Mouse (Mus musculus) Patski (cell line): Measurements from ENCODE around the gene Szt2. TPM values are rescaled to one million over a fixed set of nuclear protein-coding genes. Genes with fewer than 3 reads are reported as not detected.

ENCODE experiments used
- ATAC-seq: fragments of 100-300 bp; one replicate; pipeline ENCODE4 v1.8.0; 2021
- CTCF ChIA-PET: fragments of 350-600 bp; sonication (Branson Sonifier 250); formaldehyde crosslinking; loops from one replicate; lab custom pipeline; 2022; ENCODE audit warnings: inconsistent platforms; lab: Charles Lee
- POLR2A ChIA-PET: fragments of 350-600 bp; sonication (Branson Sonifier 250); formaldehyde crosslinking; loops from one replicate; lab custom pipeline; 2022; ENCODE audit warnings: antibody characterized with exemption, inconsistent platforms; lab: Charles Lee
- DNase-seq: peaks from one replicate; pipeline ENCODE4 v3.0.0-alpha.2; 2011; ENCODE audit warnings: low read depth, low spot score
- H3K27me3 ChIP-seq: fragments of 371-371 bp; one replicate; pipeline ENCODE4 v1.5.1; 2021
- CTCF ChIP-seq: fragments of 100-300 bp; IDR thresholded peaks from one replicate; pipeline ENCODE4 v1.5.1; 2021
- in situ Hi-C: fragments of 300-500 bp; cut with MboI; formaldehyde crosslinking; loops from 3 replicates; pipeline ENCODE4 v1.11.1; 2018; ENCODE audit warnings: low pct_unique_long_range_greater_than_20kb, mixed read lengths
- polyA plus RNA-seq: library from polyadenylated mRNA; unstranded; gene quantifications from one replicate; pipeline ENCODE4 v1.2.3, GENCODE M21; 2021

The Szt2 gene
- polyA plus RNA-seq, 1 experiment from 2014 or later: 14.7 TPM

DNA sequence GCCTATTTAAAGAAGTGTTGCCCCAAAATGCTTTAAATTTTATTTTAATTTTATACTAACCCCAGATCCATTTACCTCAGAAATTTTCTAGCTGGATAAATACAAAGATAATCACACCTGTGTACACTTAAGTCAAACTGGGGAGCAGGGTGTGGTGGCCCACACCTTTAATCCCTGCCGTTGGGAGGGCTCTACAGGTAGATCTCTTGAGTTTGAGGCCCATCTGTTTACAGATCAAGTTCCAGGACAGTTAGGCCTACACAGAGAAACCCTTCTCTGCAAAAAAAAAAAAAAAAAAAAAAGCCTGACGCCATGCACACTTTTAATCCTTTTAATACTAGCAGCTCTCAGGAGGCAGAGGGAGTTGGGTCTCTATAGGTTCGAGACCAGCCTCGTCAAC is 73.1 kb downstream of the Szt2 start:
- DNase-seq: no peak
- in situ Hi-C loops: no loop called here
- no peaks in the 10 kb centered on the region for H3K27me3 ChIP-seq
- no peak for ATAC-seq
- ChIA-PET POLR2A (no interaction called here), CTCF (interaction anchor here (0.6 to 1.7 kb wide), 6 partner anchors 11 to 157 kb away, joined by 3 to 4 read pairs (median 3); partner anchors contain the start of gene Kdm4a)
- TF ChIP-seq CTCF: no peak

DNA sequence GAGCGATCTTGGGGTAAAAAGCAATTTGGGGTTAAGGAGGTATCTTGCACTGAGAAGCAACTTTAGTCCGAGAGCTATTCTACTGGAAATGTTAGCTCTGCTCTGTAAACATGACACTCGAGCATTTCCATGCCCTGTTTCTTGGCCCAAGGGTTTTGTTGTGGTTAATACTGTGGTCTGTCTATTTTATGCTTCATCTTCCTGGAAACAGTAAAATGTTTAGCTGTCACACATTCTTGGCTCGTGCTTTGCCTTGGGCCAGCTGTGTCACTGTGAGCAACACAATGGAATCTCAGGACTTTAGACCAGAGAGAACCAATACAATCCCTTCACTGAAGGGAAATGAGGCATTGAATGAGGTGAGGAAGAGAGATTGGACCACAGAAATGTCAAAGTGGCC is 77.3 kb downstream of the Szt2 start:
- DNase-seq: peak; percentile 78

DNA sequence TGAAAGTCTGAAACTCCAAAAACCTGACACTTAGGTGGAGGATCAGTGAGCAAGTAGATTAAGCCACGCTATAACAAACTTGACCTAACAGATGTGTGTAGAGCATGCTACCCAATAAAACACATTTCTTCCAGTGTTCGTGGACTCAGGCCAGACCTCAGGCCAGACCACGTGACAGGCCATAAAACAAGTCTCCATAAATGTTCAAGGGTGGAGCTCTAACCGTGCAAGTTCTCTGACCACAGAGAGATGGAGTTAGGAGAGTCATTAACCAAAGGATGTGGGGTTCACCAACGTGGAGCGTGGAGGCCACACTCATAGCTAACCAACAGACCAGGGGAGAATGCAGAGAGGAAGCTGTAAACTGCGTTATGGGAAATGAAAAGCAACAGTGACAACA is 82.6 kb downstream of the Szt2 start:
- ATAC-seq: no peak
- TF ChIP-seq CTCF: no peak
- CTCF ChIA-PET: no interaction called here
- peak; percentile 35 for DNase-seq
- POLR2A ChIA-PET: no interaction called here
- H3K27me3 ChIP-seq: no peaks in the 10 kb centered on the region
- in situ Hi-C loops: no loop called here

More for the DNA sequence above, 77.3 kb downstream of the Szt2 start:
- in situ Hi-C loops: no loop called here
- ChIA-PET CTCF (interaction anchor here (1.1 to 2.0 kb wide), 3 partner anchors 37 to 152 kb away, joined by 3 to 5 read pairs (median 4); partner anchors contain the start of gene Kdm4a), POLR2A (interaction anchor here (0.6 to 1.8 kb wide), 2 partner anchors 10 to 156 kb away, joined by 3 to 12 read pairs; no protein-coding TSS in a partner anchor)
- no peaks in the 10 kb centered on the region for H3K27me3 ChIP-seq
- no peak for TF ChIP-seq CTCF
- peak; percentile 90 for ATAC-seq

DNA sequence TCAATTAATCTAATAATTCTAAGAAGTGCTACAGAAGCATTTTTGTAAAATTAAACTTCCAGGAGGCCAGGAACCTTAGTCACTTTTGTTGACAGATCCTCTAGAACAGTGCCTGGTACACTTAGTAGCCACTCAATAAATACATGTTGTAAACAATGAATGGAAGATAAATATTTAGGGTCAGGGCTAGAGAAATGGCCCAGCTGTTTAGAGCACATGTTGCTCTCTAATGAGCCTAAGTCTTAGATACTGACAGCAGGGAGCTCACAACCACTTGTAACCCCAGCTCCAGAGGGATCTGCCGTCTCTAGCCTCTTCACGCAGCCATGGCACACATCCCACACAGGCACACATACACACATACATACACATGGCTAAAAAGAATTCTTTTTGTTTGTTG is 88.4 kb downstream of the Szt2 start:
- DNase-seq (no peak), ATAC-seq (no peak)
- ChIA-PET POLR2A (no interaction called here), CTCF (no interaction called here)
- in situ Hi-C loops: no loop called here
- TF ChIP-seq CTCF: no peak
- H3K27me3 ChIP-seq: peaks cover 12% of the 10 kb centered on the region

DNA sequence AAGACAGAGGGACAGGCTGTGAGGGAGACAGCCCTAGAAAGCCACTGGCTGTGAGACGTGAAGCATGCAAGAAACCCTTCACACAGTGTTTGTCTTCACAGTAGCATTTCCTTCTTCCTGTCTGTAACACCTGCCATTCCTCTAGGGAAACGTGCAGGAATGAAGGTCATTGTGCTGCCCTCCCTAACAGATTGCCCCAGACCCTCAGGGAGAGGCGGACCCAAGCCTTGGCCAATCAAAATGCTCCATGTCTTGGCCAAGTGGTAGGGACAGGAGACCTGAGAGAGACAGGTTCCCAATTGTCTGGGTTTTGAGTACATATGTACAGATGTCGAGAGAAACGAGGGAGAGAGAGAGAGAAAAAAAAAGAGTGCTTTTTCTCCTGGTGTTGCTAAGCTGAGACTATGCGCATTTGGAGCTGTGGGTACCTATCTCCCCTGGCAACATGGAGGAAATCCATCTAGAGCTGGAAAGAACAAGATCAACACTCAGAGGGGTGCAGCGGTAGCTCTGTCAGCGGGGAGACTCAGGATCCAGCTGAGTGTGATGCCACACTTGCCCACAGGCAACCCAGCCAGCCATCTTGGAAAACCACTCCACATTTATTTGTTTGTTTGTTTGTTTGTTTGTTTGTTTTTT is 89.2 kb downstream of the Szt2 start:
- TF ChIP-seq CTCF: no peak
- ATAC-seq (no peak), DNase-seq (no peak)
- in situ Hi-C loops: no loop called here
- CTCF ChIA-PET: no interaction called here
- H3K27me3 ChIP-seq: peaks cover 12% of the 10 kb centered on the region
- POLR2A ChIA-PET: no interaction called here

DNA sequence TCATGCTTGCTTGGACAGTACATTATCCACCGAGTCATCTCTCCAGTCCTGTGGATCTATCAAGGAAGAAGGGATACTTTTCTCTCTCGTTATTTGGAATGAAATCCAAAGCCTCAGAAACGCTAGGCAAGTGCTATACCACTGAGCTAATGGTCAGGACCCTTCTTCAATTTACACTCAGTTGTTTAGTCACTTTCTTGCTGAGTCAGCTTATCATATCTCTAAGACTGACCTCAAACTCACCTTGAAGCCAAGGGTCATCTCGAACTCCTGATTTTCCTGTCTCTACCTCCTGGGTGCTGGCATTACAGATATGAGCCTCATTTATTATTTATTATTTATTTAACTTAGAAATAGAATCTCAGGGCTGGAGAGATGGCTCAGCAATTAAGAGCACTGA is 92.4 kb downstream of the Szt2 start:
- ChIA-PET POLR2A (no interaction called here), CTCF (no interaction called here)
- TF ChIP-seq CTCF: no peak
- in situ Hi-C loops: no loop called here
- no peak for ATAC-seq
- no peak for DNase-seq
- H3K27me3 ChIP-seq: peaks cover 15% of the 10 kb centered on the region

DNA sequence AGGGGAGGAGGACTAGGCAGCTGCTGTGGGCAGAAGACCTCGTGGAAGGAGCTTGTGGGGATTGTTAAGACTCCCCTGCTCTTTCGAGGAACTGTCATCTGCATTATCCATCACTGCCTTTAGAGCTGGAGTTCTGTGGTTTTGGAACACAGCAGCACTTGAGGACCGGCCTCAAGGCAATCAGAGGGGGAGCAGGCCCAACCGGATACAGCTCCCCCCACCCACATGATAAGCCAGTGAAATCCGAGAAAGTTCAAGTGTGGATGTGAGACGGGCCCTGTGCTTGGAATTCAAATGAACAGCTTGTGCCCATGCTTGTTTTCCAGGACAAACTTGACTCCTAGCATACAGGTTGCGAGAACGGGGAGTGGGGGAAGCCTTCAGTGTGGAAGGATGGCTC is 93.8 kb downstream of the Szt2 start:
- peaks cover 15% of the 10 kb centered on the region for H3K27me3 ChIP-seq
- in situ Hi-C loops: no loop called here
- no peak for TF ChIP-seq CTCF
- ATAC-seq (no peak), DNase-seq (no peak)
- POLR2A ChIA-PET: interaction anchor here (0.8 kb wide), 1 partner anchor 10 kb away, joined by 3 read pairs; no protein-coding TSS in a partner anchor
- CTCF ChIA-PET: no interaction called here

Other genes with a start within 250 kb of the Szt2 start
- 39.8 TPM for gene Kdm4a, start 229.2 kb downstream of the Szt2 start, polyA plus RNA-seq
- 5.9 TPM for gene Ptprf, start 117.9 kb downstream of the Szt2 start, polyA plus RNA-seq
- 44.5 TPM for gene Med8, start 64 bp upstream of the Szt2 start, polyA plus RNA-seq
- 63.5 TPM for gene Elovl1, start 18.8 kb upstream of the Szt2 start, polyA plus RNA-seq
- 60.1 TPM for gene Cdc20, start 28.1 kb upstream of the Szt2 start, polyA plus RNA-seq
- not detected for gene Mpl, start 48.2 kb upstream of the Szt2 start, polyA plus RNA-seq
- not detected for gene Tie1, start 80.8 kb upstream of the Szt2 start, polyA plus RNA-seq
- not detected for gene 2610528J11Rik, start 117.7 kb upstream of the Szt2 start, polyA plus RNA-seq
- 0.42 TPM for gene Tmem125, start 134.8 kb upstream of the Szt2 start, polyA plus RNA-seq
- gene Cfap57, start 211.5 kb upstream of the Szt2 start, polyA plus RNA-seq: 0.04 TPM
- gene Ebna1bp2, start 211.5 kb upstream of the Szt2 start, polyA plus RNA-seq: 75.4 TPM
- gene Olfr62, start 249.7 kb upstream of the Szt2 start, polyA plus RNA-seq: not detected